ENCODE assay signal across 9 mouse cellular contexts in genomic region chr15:79791502-79791901, GRCm38 (mm10). TPM values are rescaled to one million over a fixed set of nuclear protein-coding genes. Genes with fewer than 3 reads are reported as not detected.
DNase-seq lines count a peak whose midpoint lies in the region; ATAC-seq and TF ChIP-seq lines count a peak whose summit lies in the region.
"Had no signal": no experiment of that assay in that cellular context is flagged by ENCODE, and none has a peak within 500 bp of the region (broad histone marks: within the 10 kb centered on the region; RNA-seq: fewer than 3 reads in every experiment).

No protein-coding gene starts in this region.

- peaks cover 8% of the 10 kb centered on the region; the same call in 1 of the 2 replicates for H3K36me3 ChIP-seq in neural tube, embryonic 15.5 days
- H3K36me3 ChIP-seq in hindbrain, postnatal 0 days (ENCODE audit: insufficient read depth, low read length) = no peaks in the 10 kb centered on the region

- no peak overlapping the region for H3K4me3 ChIP-seq in neural tube, embryonic 15.5 days (replicated peaks)
- no peak overlapping the region for H3K4me3 ChIP-seq in hindbrain, postnatal 0 days (ENCODE audit: low read length)
- H3K4me3 ChIP-seq: neural tube, embryonic 13.5 days had no signal

- H3K9ac ChIP-seq in neural tube, embryonic 15.5 days (replicated peaks) = no peak overlapping the region
- no peak overlapping the region for H3K9ac ChIP-seq in hindbrain, postnatal 0 days (replicated peaks; ENCODE audit: low read length)
- H3K9ac ChIP-seq: neural tube, embryonic 13.5 days had no signal

- H3K27ac ChIP-seq in neural tube, embryonic 15.5 days (replicated peaks) = no peak overlapping the region
- no peak overlapping the region for H3K27ac ChIP-seq in hindbrain, postnatal 0 days
- H3K27ac ChIP-seq: neural tube, embryonic 13.5 days had no signal

- no peaks in the 10 kb centered on the region for H3K9me3 ChIP-seq in neural tube, embryonic 15.5 days (replicated peaks)
- no peaks in the 10 kb centered on the region for H3K9me3 ChIP-seq in hindbrain, postnatal 0 days (ENCODE audit: low read length)
- H3K9me3 ChIP-seq: neural tube, embryonic 13.5 days had no signal

- ATAC-seq in neural tube, embryonic 15.5 days (ENCODE audit: low FRiP score) = no peak
- ATAC-seq in hindbrain, postnatal 0 days = no peak

- peak; percentile 21; the same call in 1 of the 2 replicates for TF ChIP-seq CTCF in hindbrain, postnatal 0 days (IDR thresholded peaks at IDR 0.05; ENCODE audit: low read depth)

- DNase-seq in cerebellum, adult 11-12 months = peak; percentile 42
- DNase-seq in cerebellum, postnatal 14 days = no peak
- peak; percentile 71 for DNase-seq in neural tube, embryonic 10.5 days (ENCODE audit: extremely low spot score, low spot score)
- peak; percentile 64 for DNase-seq in hindbrain, postnatal 0 days (ENCODE audit: low spot score)
- peak; percentile 78 for DNase-seq in lung, postnatal 14 days
- peak; percentile 66 for DNase-seq in urinary bladder, postnatal 25 days (ENCODE audit: low spot score)
- no peak for DNase-seq in right cerebral cortex, postnatal 14 days

- H3K4me2 ChIP-seq in neural tube, embryonic 15.5 days = no peak overlapping the region
- H3K4me2 ChIP-seq in hindbrain, postnatal 0 days (ENCODE audit: low read depth, low read length) = no peak overlapping the region
- H3K4me2 ChIP-seq: neural tube, embryonic 13.5 days had no signal

- 3% methylated on average over 12 of the region's 12 CpGs for WGBS in neural tube, embryonic 15.5 days
- 5% methylated on average over 12 of the region's 12 CpGs for WGBS in hindbrain, postnatal 0 days

- H3K27me3 ChIP-seq in neural tube, embryonic 15.5 days (replicated peaks) = peaks cover 8% of the 10 kb centered on the region; the same call in 1 of the 2 replicates
- no peaks in the 10 kb centered on the region for H3K27me3 ChIP-seq in hindbrain, postnatal 0 days (ENCODE audit: insufficient read depth, low read length)

- H3K4me1 ChIP-seq in neural tube, embryonic 15.5 days = no peaks in the 10 kb centered on the region
- 0 out of 2 replicates have a peak, but pooled peaks cover 2% of the 10 kb centered on the region for H3K4me1 ChIP-seq in hindbrain, postnatal 0 days (ENCODE audit: insufficient read depth, low read length)

RNA-seq across cellular contexts. Expression of gene Nptxr, which starts 13.1 kb away (rescaled TPM):
- 39.9 and 49.0 TPM in 2 replicates for polyA plus RNA-seq in neural tube, embryonic 15.5 days (2015; fragmentation: Nextera tagmentation; extraction: Ambion mirVana)
- 226 and 245 TPM in 2 replicates for total RNA-seq in hindbrain, postnatal 0 days (2014; rRNA removed)
- 59.9 and 68.5 TPM in 2 replicates for polyA plus RNA-seq in hindbrain, postnatal 0 days (2015; fragmentation: Nextera tagmentation; extraction: Ambion mirVana)

RNA-seq across cellular contexts. Expression of gene Dnal4, which starts 13.9 kb away (rescaled TPM):
- polyA plus RNA-seq in neural tube, embryonic 15.5 days (2015; fragmentation: Nextera tagmentation; extraction: Ambion mirVana) = 58.4 and 63.7 TPM in 2 replicates
- total RNA-seq in hindbrain, postnatal 0 days (2014; rRNA removed) = 42.7 and 50.3 TPM in 2 replicates
- polyA plus RNA-seq in hindbrain, postnatal 0 days (2015; fragmentation: Nextera tagmentation; extraction: Ambion mirVana) = 54.0 and 56.7 TPM in 2 replicates

RNA-seq across cellular contexts. Expression of gene Npcd, which starts 42.5 kb away (rescaled TPM):
- polyA plus RNA-seq in neural tube, embryonic 15.5 days (2015; fragmentation: Nextera tagmentation; extraction: Ambion mirVana) = 0.42 and 0.72 TPM in 2 replicates
- total RNA-seq in hindbrain, postnatal 0 days (2014; rRNA removed) = 5.4 and 12.6 TPM in 2 replicates
- polyA plus RNA-seq in hindbrain, postnatal 0 days (2015; fragmentation: Nextera tagmentation; extraction: Ambion mirVana) = 2.4 and 2.7 TPM in 2 replicates
- polyA plus RNA-seq: neural tube, embryonic 13.5 days had no signal

RNA-seq across cellular contexts. Expression of gene Cbx6, which starts 43.0 kb away (rescaled TPM):
- polyA plus RNA-seq in neural tube, embryonic 15.5 days (2015; fragmentation: Nextera tagmentation; extraction: Ambion mirVana) = 53.1 and 64.3 TPM in 2 replicates
- total RNA-seq in hindbrain, postnatal 0 days (2014; rRNA removed) = 92.4 and 107 TPM in 2 replicates
- polyA plus RNA-seq in hindbrain, postnatal 0 days (2015; fragmentation: Nextera tagmentation; extraction: Ambion mirVana) = 51.6 and 56.6 TPM in 2 replicates

RNA-seq across cellular contexts. Expression of gene Sun2, which starts 49.2 kb away (rescaled TPM):
- polyA plus RNA-seq in neural tube, embryonic 15.5 days (2015; fragmentation: Nextera tagmentation; extraction: Ambion mirVana) = 5.5 and 6.2 TPM in 2 replicates
- total RNA-seq in hindbrain, postnatal 0 days (2014; rRNA removed) = 43.6 and 45.4 TPM in 2 replicates
- polyA plus RNA-seq in hindbrain, postnatal 0 days (2015; fragmentation: Nextera tagmentation; extraction: Ambion mirVana) = 4.5 and 5.5 TPM in 2 replicates

Comparison
In these comparisons a context has a peak if more than half of its experiments do, and no peak if none do; other contexts are left out.
1. DNase-seq: peak in cerebellum, adult 11-12 months (single experiment), neural tube, embryonic 10.5 days (single experiment), hindbrain, postnatal 0 days (single experiment), lung, postnatal 14 days (single experiment) and urinary bladder, postnatal 25 days (single experiment); none in cerebellum, postnatal 14 days (0 of 2) and right cerebral cortex, postnatal 14 days (single experiment).